Mouse (Mus musculus): ENCODE results near the gene Bad. TPM values are rescaled to one million over a fixed set of nuclear protein-coding genes. Genes with fewer than 3 reads are reported as not detected.

The Bad gene
- polyA plus RNA-seq, 1 experiment from 2014 or later = 61.7 TPM

DNA sequence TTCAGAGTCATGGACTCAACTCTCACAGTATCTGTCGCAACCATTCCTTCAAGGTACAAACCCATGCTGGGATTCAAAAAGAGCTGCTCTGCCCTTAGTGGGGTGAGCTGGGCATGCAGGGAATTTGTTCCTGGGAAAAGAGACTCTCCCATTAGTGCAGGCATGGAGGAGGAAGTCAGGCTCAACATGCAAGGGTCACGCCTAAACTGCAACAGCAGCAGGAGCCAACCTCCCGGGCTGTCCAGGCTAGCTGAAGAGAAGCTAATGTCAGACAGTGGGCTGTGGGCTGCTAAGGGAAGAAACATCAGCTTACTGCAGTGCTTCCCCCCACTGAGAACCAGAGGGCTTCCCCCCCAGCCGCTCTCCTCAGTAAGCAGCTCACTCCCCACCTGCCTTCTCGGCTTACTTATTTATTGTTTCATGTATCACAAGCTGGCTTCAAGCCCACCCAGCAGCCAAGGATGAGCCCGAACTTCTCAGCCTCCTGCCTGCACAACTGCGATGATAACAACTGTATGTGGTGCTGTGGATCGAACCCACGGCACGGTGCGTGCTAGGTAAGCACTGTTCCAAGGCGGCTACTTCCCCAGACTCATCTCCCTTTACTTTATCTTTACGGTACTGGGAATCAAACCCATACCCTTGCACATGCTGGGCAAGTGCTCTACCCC lies 30.7 kb downstream of the Bad start:
- no peaks in the 10 kb centered on the region for H3K9me3 ChIP-seq (ENCODE audit: control insufficient read depth, low read length)
- no peak for ATAC-seq (ENCODE audit: low FRiP score)
- no peak overlapping the region for H3K4me3 ChIP-seq (ENCODE audit: low read depth, low read length)
- DNase-seq (ENCODE audit: low spot score) = no peak
- H3K9ac ChIP-seq (ENCODE audit: low read depth, low read length) = no peak overlapping the region
- no peak overlapping the region for H3K27ac ChIP-seq (ENCODE audit: low read depth, low read length)
- H3K4me2 ChIP-seq (replicated peaks; ENCODE audit: low read depth, low read length) = no peak overlapping the region
- H3K27me3 ChIP-seq (ENCODE audit: control insufficient read depth, insufficient read depth, low read length) = peaks cover 8% of the 10 kb centered on the region
- H3K4me1 ChIP-seq (replicated peaks; ENCODE audit: control insufficient read depth, insufficient read depth, low read length) = peaks cover 8% of the 10 kb centered on the region
- no peaks in the 10 kb centered on the region for H3K36me3 ChIP-seq (ENCODE audit: control insufficient read depth, insufficient read depth, low read length)
- WGBS = 77% methylated on average over 13 of the region's 13 CpGs

DNA sequence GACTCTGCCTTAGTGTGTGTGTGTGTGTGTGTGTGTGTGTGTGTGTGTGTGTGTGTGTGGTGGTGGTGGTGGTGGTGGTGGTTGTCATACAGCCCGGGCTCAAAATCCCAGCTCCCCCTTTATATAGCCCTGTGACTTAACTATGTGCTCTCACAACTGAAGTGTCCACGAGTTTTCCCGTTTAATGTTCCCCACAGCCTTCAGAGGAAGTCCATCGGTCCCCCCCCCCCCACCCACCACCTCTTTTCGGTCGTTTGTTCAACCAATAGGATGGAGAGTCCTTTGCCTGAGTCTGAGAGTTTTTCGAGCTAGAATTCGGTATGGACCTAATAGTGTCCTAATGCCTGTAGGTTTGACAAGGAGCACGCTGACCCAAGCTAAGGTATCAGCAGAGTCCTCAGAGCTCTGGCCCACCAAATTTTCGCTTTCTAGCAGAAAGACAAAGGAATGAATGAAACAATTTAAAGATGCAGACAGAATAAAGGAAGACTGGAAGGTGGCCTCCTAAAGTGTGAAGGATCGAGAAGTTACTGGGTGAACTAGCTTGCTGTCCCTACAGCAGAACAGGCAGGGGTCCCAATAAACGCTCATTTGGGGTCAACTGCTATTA lies 32.0 kb downstream of the Bad start:
- Histone ChIP-seq H3K36me3 (ENCODE audit: control insufficient read depth, insufficient read depth, low read length) (peaks cover 7% of the 10 kb centered on the region; the same call in 1 of the 2 replicates), H3K4me2 (replicated peaks; ENCODE audit: low read depth, low read length) (peak overlapping the region; percentile 74), H3K4me1 (replicated peaks; ENCODE audit: control insufficient read depth, insufficient read depth, low read length) (peaks cover 12% of the 10 kb centered on the region), H3K4me3 (ENCODE audit: low read depth, low read length) (peak overlapping the region; percentile 88), H3K9me3 (ENCODE audit: control insufficient read depth, low read length) (no peaks in the 10 kb centered on the region), H3K27ac (ENCODE audit: low read depth, low read length) (0 out of 2 replicates have a peak overlapping the region, but pooled peaks have one; percentile 93), H3K27me3 (ENCODE audit: control insufficient read depth, insufficient read depth, low read length) (peaks cover 8% of the 10 kb centered on the region), H3K9ac (ENCODE audit: low read depth, low read length) (peak overlapping the region; percentile 88)
- DNase-seq (ENCODE audit: low spot score) = no peak
- no peak for ATAC-seq (ENCODE audit: low FRiP score)
- 36% methylated on average over 12 of the region's 12 CpGs for WGBS

DNA sequence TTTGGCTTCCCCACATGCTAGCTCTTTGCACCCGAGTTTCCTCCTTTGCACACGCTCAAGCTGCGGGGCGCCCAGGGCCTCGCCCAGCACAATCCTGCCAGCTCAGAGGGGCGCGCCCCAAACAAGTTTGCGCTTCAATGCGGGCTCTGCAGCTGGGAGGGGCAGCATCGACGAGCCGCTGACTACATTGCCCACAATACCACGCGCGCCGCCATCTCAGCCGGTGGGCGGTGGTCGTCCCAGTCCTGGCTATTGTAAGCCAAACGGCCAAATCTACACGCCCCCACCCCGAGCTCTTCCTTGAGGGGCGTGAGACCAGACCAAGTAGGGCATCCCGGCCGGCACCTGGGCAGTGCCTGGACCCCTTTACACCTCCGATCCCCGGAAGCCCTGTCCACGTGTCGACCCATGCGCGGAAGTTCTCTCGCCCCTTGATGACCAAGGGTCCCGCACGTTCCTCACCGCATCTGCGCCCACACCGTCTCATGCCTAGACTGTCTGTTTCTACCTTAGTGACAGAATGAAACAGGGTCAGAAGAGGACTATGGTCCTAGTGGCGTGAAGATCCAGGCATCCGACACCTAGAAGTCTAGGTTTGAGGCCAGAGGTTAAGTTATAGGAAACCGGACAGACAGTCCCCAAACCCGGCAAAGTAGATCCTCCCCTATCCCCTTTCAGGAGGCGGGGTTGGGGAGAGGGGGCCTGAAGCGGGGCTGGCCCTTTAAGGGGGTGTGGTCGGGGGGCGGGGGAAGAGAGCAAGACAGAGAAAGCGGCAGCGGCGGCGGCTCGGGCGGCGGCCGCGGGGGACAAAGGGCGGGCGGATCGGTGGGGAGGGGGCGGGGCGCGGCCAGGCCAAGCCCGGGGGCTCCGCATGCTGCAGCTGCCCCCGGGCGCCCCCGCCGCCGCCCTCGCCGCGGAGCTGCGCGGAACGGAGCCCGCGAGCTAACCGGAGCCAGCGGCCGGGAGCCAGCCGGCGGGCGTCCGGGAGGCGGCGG lies 32.8 kb downstream of the Bad start, which contains the start of gene Ppp1r14b:
Gene Ppp1r14b (plus strand): TSS at position 758 of the 995 bp plus-strand sequence.
- H3K27me3 ChIP-seq (ENCODE audit: control insufficient read depth, insufficient read depth, low read length) = peaks cover 2% of the 10 kb centered on the region
- H3K4me1 ChIP-seq (replicated peaks; ENCODE audit: control insufficient read depth, insufficient read depth, low read length) = peaks cover 12% of the 10 kb centered on the region
- under 1% methylated on average over 69 of the region's 84 CpGs for WGBS
- H3K9ac ChIP-seq (ENCODE audit: low read depth, low read length) = peak within 1 kb of the TSS; percentile 88
- ATAC-seq (ENCODE audit: low FRiP score) (peak; percentile 69), DNase-seq (ENCODE audit: low spot score) (peak; percentile 92)
- H3K9me3 ChIP-seq (ENCODE audit: control insufficient read depth, low read length) = no peaks in the 10 kb centered on the region
- H3K27ac ChIP-seq (ENCODE audit: low read depth, low read length) = peak within 1 kb of the TSS; percentile 93
- peak within 1 kb of the TSS; percentile 91 for H3K4me2 ChIP-seq (replicated peaks; ENCODE audit: low read depth, low read length)
- H3K4me3 ChIP-seq (ENCODE audit: low read depth, low read length) = peak within 1 kb of the TSS; percentile 88
- peaks cover 7% of the 10 kb centered on the region; the same call in 1 of the 2 replicates for H3K36me3 ChIP-seq (ENCODE audit: control insufficient read depth, insufficient read depth, low read length)

DNA sequence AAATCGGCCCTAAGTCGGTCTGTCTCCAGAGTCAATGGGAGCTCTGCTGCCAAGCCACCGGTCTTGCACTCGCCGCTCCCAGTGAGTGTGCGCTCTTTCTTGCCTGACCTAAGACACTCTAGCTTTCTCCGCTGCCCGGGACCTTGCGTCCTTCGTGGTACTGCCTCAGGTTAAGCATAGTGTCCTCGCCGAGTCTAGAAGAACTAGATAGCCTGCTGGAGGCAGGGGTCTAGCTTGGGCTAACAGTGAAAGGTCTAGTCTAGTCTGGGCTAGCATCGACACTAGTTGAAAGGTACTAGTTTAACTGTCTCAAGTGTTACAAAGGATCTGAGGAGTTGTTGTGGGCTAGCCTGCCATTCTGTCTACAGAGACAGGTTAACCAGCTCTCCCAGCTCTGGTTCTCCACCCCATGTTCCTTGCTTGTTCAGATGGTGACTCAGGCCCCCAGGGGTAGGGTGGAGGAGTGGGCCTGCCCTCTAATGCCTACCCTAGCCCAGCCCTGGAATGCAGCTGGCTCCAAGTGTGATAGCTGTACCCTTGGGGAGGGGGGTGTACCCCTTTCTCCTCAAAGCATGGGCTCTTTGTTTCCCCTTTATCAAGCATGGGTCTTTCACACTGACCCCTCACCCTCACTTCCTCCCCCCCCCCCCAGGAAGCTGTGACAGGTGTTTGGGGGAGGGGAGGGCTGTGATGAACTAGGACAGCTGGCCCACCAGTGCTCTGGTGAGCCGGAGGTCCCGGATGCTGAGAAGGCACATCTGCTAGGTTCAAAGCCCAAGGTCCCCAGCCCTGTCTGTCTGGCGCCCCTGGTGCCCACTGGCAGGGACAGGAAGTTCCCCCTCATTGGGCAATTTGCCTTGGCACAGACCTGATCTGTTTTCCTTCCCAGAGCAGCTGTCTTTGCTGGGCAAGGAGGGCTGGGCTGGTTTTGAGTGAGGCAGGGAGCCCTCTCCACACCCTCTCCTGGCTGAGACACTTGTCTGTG lies 34.2 kb downstream of the Bad start, which contains the start of gene Plcb3:
Gene Plcb3 (minus strand): TSS at position 934 of the 985 bp plus-strand sequence.
- H3K4me1 ChIP-seq (replicated peaks; ENCODE audit: control insufficient read depth, insufficient read depth, low read length) = peaks cover 8% of the 10 kb centered on the region
- H3K9ac ChIP-seq (ENCODE audit: low read depth, low read length) = peak within 1 kb of the TSS; percentile 88
- no peak for ATAC-seq (ENCODE audit: low FRiP score)
- peak; percentile 82 for DNase-seq (ENCODE audit: low spot score)
- H3K27ac ChIP-seq (ENCODE audit: low read depth, low read length) = peak within 1 kb of the TSS; percentile 93
- WGBS = 1% methylated on average over 16 of the region's 16 CpGs
- H3K36me3 ChIP-seq (ENCODE audit: control insufficient read depth, insufficient read depth, low read length) = peaks cover 7% of the 10 kb centered on the region; the same call in 1 of the 2 replicates
- H3K4me3 ChIP-seq (ENCODE audit: low read depth, low read length) = peak within 1 kb of the TSS; percentile 88
- H3K27me3 ChIP-seq (ENCODE audit: control insufficient read depth, insufficient read depth, low read length) = no peaks in the 10 kb centered on the region
- peak within 1 kb of the TSS; percentile 91 for H3K4me2 ChIP-seq (replicated peaks; ENCODE audit: low read depth, low read length)
- H3K9me3 ChIP-seq (ENCODE audit: control insufficient read depth, low read length) = no peaks in the 10 kb centered on the region

DNA sequence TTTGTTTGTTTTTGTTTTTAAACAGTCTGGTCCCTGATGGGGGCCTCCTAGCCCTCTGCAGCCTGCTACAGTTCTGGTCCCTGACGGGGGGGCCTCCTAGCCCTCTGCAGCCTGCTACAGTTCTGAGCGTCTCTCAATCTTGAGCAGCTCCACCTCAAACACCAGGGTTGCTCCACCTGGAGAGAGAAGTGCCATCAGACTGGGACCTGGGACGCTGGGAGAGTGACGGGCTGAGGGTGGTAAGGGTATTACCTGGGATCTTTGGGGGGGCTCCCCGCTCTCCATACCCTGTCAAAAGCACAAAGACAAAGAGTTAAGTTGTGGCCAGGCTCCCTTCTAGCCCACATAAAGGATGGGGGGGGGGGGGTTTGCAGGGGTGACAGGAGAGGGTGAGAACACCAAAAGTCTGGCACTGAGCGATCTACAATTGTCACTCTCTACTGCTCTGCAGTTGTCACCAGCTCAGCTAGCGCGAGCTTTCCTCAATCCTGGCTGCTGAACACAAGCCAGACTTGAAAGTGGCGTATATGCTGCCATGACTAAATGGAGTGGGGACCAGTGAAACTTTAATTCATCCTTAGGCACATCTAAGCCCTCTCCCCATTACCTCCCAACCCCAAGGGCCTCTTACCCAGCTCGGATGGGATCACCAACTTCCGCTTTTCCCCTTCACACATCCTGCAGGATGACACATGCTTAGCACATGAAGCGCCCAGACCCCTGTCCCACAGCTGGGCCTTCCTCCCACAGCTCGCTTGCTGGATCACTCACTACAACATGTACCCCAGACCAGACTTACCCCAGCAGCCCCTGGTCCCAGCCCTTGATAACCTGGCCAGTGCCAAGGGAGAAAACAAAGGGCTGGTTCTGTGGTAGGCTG lies 36.3 kb downstream of the Bad start:
- H3K4me1 ChIP-seq (replicated peaks; ENCODE audit: control insufficient read depth, insufficient read depth, low read length) = peaks cover 11% of the 10 kb centered on the region
- H3K4me2 ChIP-seq (replicated peaks; ENCODE audit: low read depth, low read length) = peak overlapping the region; percentile 79

DNA sequence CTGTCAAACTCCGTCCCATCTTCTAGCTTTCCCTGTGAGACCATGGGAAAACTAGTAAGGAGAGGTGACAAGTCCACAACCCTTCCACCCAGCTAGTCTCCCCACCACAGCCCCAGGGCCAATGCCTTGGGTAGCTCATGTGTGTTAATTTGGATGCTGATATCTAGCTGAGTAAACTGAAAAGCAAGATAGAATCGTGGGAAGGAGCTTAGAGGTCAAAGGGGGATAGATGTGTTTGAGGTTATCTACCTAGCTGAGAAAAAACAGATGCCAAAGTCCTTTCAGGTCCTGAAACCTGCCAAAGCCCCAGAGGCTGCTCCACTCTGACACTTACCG lies 36.9 kb downstream of the Bad start:
- H3K9me3 ChIP-seq (ENCODE audit: control insufficient read depth, low read length) = no peaks in the 10 kb centered on the region
- H3K4me3 ChIP-seq (ENCODE audit: low read depth, low read length) = peak overlapping the region; percentile 63
- DNase-seq (ENCODE audit: low spot score) = no peak
- H3K36me3 ChIP-seq (ENCODE audit: control insufficient read depth, insufficient read depth, low read length) = peaks cover 7% of the 10 kb centered on the region; the same call in 1 of the 2 replicates
- WGBS = 57% methylated on average over 3 of the region's 3 CpGs
- H3K9ac ChIP-seq (ENCODE audit: low read depth, low read length) = no peak overlapping the region; the same call in 1 of the 2 replicates
- no peak for ATAC-seq (ENCODE audit: low FRiP score)
- peak overlapping the region; percentile 93; the same call in 1 of the 2 replicates for H3K27ac ChIP-seq (ENCODE audit: low read depth, low read length)
- H3K4me1 ChIP-seq (replicated peaks; ENCODE audit: control insufficient read depth, insufficient read depth, low read length) = peaks cover 11% of the 10 kb centered on the region
- H3K4me2 ChIP-seq (replicated peaks; ENCODE audit: low read depth, low read length) = peak overlapping the region; percentile 79
- no peaks in the 10 kb centered on the region for H3K27me3 ChIP-seq (ENCODE audit: control insufficient read depth, insufficient read depth, low read length)

More for the DNA sequence above, 36.3 kb downstream of the Bad start:
- Histone ChIP-seq H3K4me3 (ENCODE audit: low read depth, low read length) (peak overlapping the region; percentile 63; the same call in 1 of the 2 replicates), H3K27ac (ENCODE audit: low read depth, low read length) (peak overlapping the region; percentile 9; the same call in 1 of the 2 replicates), H3K9me3 (ENCODE audit: control insufficient read depth, low read length) (no peaks in the 10 kb centered on the region), H3K9ac (ENCODE audit: low read depth, low read length) (no peak overlapping the region; the same call in 1 of the 2 replicates), H3K27me3 (ENCODE audit: control insufficient read depth, insufficient read depth, low read length) (no peaks in the 10 kb centered on the region), H3K36me3 (ENCODE audit: control insufficient read depth, insufficient read depth, low read length) (peaks cover 7% of the 10 kb centered on the region; the same call in 1 of the 2 replicates)
- DNase-seq (ENCODE audit: low spot score) (no peak), ATAC-seq (ENCODE audit: low FRiP score) (no peak)
- 86% methylated on average over 13 of the region's 13 CpGs for WGBS

DNA sequence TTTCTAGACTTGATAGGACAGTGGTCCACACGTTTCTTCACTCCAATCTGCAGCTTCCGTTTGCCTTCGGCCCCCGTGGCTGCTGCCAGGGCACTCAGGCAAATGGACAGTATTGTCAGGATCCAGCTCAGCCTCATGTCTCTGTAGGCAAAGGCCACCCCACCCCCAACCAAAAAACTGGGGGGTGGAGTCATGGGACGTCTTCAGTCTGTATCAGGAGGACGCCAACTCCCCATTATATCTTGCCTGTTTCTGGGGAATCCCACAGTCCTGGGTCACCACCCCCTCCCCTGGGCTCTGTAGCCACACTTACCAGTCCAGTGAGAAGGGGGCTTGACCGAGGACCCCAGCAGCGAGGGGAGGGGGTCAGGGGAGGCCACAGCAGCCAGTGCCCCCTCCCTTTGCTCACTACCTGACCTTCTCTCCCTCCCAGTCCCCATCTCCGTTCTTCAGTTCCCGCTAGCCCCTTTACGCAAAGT lies 37.4 kb downstream of the Bad start:
- peak overlapping the region; percentile 93 for H3K27ac ChIP-seq (ENCODE audit: low read depth, low read length)
- H3K36me3 ChIP-seq (ENCODE audit: control insufficient read depth, insufficient read depth, low read length) = peaks cover 7% of the 10 kb centered on the region; the same call in 1 of the 2 replicates
- WGBS = 14% methylated on average over 11 of the region's 11 CpGs
- peak overlapping the region; percentile 63 for H3K4me3 ChIP-seq (ENCODE audit: low read depth, low read length)
- H3K9ac ChIP-seq (ENCODE audit: low read depth, low read length) = peak overlapping the region; percentile 54
- H3K4me1 ChIP-seq (replicated peaks; ENCODE audit: control insufficient read depth, insufficient read depth, low read length) = peaks cover 11% of the 10 kb centered on the region
- H3K9me3 ChIP-seq (ENCODE audit: control insufficient read depth, low read length) = no peaks in the 10 kb centered on the region
- H3K4me2 ChIP-seq (replicated peaks; ENCODE audit: low read depth, low read length) = peak overlapping the region; percentile 79
- no peak for ATAC-seq (ENCODE audit: low FRiP score)
- DNase-seq (ENCODE audit: low spot score) = peak; percentile 43
- no peaks in the 10 kb centered on the region for H3K27me3 ChIP-seq (ENCODE audit: control insufficient read depth, insufficient read depth, low read length)

Measured in hindbrain, embryonic 11.5 days (tissue).